Mouse (Mus musculus): ENCODE data around the gene Fmnl1. TPM values are rescaled to one million over a fixed set of nuclear protein-coding genes. Genes with fewer than 3 reads are reported as not detected.
"Not testable (repeated sequence)": the region's sequence is repeated elsewhere in the genome, so short reads cannot be mapped to it uniquely, and the experiment has no call there.

The Fmnl1 gene
- polyA plus RNA-seq, 1 experiment from 2014 or later = 2.4 TPM

DNA sequence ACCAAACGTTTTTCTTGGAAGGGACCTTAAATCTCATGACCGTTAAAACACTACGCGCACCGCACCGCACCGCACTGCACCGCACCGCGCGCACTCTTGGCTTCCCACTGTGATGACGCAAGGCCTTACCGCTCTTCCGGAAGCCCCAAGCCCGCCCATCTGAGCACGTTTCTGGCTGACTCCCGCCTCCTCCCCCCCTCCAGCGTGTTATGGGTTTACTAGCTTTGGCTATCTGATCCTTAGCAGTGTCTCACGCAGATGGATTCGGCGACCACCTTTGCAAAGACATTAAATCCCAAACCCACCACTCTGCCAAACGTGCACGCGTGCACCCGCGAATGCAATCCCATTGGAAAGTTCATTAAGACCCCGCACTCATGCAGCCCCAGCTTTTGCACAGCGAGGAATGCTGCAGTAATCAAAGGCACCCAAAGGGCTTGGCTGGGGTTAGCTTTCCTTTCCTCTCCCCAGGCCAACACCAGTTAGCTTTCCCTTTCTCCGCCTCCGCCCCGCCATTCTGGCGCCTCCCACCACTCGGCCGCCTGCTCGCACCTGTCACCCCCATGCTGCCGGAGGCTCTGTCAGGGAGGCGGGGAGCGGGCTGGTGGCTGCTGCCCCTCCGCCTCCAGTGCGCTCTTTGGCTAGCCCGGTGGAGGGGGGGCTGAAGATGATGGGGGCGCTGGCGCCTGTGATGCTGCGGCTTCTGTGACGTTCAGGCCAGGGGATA is 47.0 kb downstream of the Fmnl1 start, which contains the start of gene Spata32:
Spata32 (minus strand) TSS at position 643 of the 727 bp plus-strand sequence.
- peaks cover 12% of the 10 kb centered on the region for H3K4me1 ChIP-seq (ENCODE audit: insufficient read depth, low read length)
- under 1% methylated on average over 45 of the region's 45 CpGs for WGBS
- H3K9me3 ChIP-seq (ENCODE audit: low read length) = peaks cover 3% of the 10 kb centered on the region; the same call in 1 of the 2 replicates
- peak within 1 kb of the TSS; percentile 54 for H3K4me3 ChIP-seq (ENCODE audit: low read length)
- 0 out of 2 replicates have a peak within 1 kb of the TSS, but pooled peaks have one; percentile 11 for H3K27ac ChIP-seq (ENCODE audit: low read length)
- H3K4me2 ChIP-seq (replicated peaks; ENCODE audit: low read depth, low read length) = peak within 1 kb of the TSS; percentile 80
- H3K36me3 ChIP-seq (ENCODE audit: insufficient read depth, low read length) = peaks cover 18% of the 10 kb centered on the region
- no peaks in the 10 kb centered on the region for H3K27me3 ChIP-seq (ENCODE audit: insufficient read depth, low read length)
- peak within 1 kb of the TSS; percentile 58 for H3K9ac ChIP-seq (replicated peaks; ENCODE audit: low read length)
- ATAC-seq (ENCODE audit: low FRiP score, low TSS enrichment) = peak; percentile 74; the same call in 1 of the 2 replicates

DNA sequence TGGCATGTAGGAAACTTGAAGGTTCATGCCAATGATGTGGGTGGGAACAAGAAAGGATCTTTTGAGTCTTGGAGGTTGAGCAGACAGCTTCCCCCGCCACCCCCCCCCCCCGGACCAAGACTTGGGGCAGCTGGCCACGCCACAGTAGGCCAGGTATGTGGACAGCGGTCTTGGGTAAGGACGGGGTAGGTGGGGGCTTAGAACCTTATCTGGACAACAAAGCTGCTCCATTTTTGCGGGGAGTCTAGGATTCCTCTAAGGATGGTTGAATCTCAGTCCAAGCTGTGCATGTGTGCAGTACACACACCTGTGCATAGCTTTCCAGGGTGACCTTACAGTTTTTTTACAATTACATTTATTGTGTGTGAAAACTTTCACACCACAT is 47.6 kb downstream of the Fmnl1 start:
- Histone ChIP-seq H3K27me3 (ENCODE audit: insufficient read depth, low read length) (no peaks in the 10 kb centered on the region), H3K9ac (replicated peaks; ENCODE audit: low read length) (peak overlapping the region; percentile 58), H3K36me3 (ENCODE audit: insufficient read depth, low read length) (peaks cover 22% of the 10 kb centered on the region), H3K4me2 (replicated peaks; ENCODE audit: low read depth, low read length) (peak overlapping the region; percentile 80), H3K4me3 (ENCODE audit: low read length) (peak overlapping the region; percentile 54), H3K27ac (ENCODE audit: low read length) (0 out of 2 replicates have a peak overlapping the region, but pooled peaks have one; percentile 11), H3K9me3 (ENCODE audit: low read length) (peaks cover 3% of the 10 kb centered on the region; the same call in 1 of the 2 replicates), H3K4me1 (ENCODE audit: insufficient read depth, low read length) (peaks cover 12% of the 10 kb centered on the region)
- WGBS = 27% methylated on average over 6 of the region's 6 CpGs
- ATAC-seq (ENCODE audit: low FRiP score, low TSS enrichment) = no peak

DNA sequence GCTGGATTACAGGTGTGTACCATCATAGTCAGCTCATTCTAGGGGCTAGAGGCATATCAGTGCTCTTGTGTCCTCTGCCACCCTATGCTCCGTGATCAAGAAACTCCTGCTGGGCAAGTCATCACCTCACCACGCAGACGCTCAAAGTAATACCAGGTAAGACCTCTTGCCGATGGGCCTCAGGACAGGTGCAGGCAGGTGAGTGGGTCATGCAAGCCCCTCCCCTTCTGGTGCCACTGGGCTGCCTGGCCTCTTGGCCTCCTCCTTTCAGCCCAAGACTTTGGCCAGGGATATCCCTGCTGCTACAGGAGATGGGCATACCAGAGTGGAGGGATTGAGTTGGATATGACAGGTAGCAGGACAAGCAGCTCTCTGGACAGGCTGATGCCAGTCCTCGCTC is 48.4 kb downstream of the Fmnl1 start:
- Histone ChIP-seq H3K27me3 (ENCODE audit: insufficient read depth, low read length) (no peaks in the 10 kb centered on the region), H3K27ac (ENCODE audit: low read length) (no peak overlapping the region), H3K4me2 (replicated peaks; ENCODE audit: low read depth, low read length) (no peak overlapping the region), H3K36me3 (ENCODE audit: insufficient read depth, low read length) (peaks cover 28% of the 10 kb centered on the region), H3K9ac (replicated peaks; ENCODE audit: low read length) (no peak overlapping the region), H3K9me3 (ENCODE audit: low read length) (no peaks in the 10 kb centered on the region), H3K4me3 (ENCODE audit: low read length) (no peak overlapping the region), H3K4me1 (ENCODE audit: insufficient read depth, low read length) (peaks cover 12% of the 10 kb centered on the region)
- no peak for ATAC-seq (ENCODE audit: low FRiP score, low TSS enrichment)
- WGBS = 93% methylated on average over 5 of the region's 5 CpGs

DNA sequence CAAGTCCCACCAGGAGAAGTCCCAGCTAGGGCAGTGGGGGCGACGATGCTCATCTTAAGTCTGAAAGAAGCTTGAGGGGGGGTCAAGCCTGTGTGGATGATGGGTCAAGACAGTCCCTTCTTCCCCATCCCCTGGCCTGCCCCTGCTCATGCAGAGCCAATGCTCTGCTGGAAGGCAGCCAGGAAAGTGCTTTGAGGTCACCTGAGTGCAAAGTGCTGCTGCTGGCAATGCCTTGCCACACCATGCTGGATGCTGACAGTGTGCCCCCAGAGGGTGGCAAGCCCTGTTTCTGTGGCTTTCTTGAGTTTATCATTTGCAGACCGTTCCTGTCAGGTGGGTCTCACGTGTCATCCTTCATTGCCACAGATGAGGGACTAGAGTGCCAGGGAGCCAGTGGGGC is 49.1 kb downstream of the Fmnl1 start:
- Histone ChIP-seq H3K4me3 (ENCODE audit: low read length) (no peak overlapping the region), H3K27me3 (ENCODE audit: insufficient read depth, low read length) (no peaks in the 10 kb centered on the region), H3K4me1 (ENCODE audit: insufficient read depth, low read length) (peaks cover 12% of the 10 kb centered on the region), H3K36me3 (ENCODE audit: insufficient read depth, low read length) (peaks cover 33% of the 10 kb centered on the region), H3K27ac (ENCODE audit: low read length) (no peak overlapping the region), H3K9ac (replicated peaks; ENCODE audit: low read length) (no peak overlapping the region), H3K9me3 (ENCODE audit: low read length) (no peaks in the 10 kb centered on the region), H3K4me2 (replicated peaks; ENCODE audit: low read depth, low read length) (no peak overlapping the region)
- ATAC-seq (ENCODE audit: low FRiP score, low TSS enrichment) = no peak
- WGBS = 79% methylated on average over 4 of the region's 4 CpGs

DNA sequence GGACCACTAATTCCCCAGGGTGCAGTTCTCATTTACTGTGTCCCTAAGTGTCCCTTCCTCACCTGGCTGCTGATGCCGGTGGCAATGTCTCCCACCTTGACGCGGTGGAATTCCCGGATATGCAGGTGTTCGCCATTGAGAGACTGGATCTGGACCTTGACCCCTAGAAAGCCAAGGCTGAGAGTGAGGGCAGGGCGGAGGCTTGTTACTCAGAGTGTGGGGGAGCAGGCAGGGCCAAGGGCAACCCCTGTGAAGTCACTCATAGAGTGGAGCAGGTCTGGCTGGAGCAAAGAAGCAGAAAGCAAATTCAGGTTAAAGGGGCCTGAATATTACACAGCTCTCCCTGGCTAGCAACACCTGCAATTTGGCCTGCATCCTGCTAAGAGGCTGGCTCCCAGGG is 50.5 kb downstream of the Fmnl1 start:
- H3K4me1 ChIP-seq (ENCODE audit: insufficient read depth, low read length) = peaks cover 12% of the 10 kb centered on the region
- no peaks in the 10 kb centered on the region for H3K27me3 ChIP-seq (ENCODE audit: insufficient read depth, low read length)
- no peak overlapping the region for H3K9ac ChIP-seq (replicated peaks; ENCODE audit: low read length)
- H3K4me3 ChIP-seq (ENCODE audit: low read length) = no peak overlapping the region
- no peak overlapping the region for H3K27ac ChIP-seq (ENCODE audit: low read length)
- WGBS = 85% methylated on average over 6 of the region's 6 CpGs
- peaks cover 42% of the 10 kb centered on the region for H3K36me3 ChIP-seq (ENCODE audit: insufficient read depth, low read length)
- H3K9me3 ChIP-seq (ENCODE audit: low read length) = no peaks in the 10 kb centered on the region
- ATAC-seq (ENCODE audit: low FRiP score, low TSS enrichment) = no peak
- H3K4me2 ChIP-seq (replicated peaks; ENCODE audit: low read depth, low read length) = no peak overlapping the region

DNA sequence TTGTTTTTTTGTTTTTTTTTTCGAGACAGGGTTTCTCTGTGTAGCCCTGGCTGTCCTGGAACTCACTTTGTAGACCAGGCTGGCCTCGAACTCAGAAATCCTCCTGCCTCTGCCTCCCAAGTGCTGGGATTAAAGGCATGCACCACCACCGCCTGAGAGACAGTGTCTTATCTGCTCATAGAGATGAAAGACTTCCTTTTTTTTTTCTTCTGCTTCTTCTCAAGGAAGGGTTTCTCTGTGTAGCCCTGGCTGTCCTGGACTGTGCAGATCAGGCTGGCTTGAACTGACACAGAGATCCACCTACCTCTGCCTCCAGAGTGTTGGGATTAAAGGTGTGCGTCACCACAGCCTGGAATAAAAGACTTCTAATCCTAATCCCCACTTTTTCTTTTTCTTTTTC is 51.8 kb downstream of the Fmnl1 start:
- H3K4me3 ChIP-seq (ENCODE audit: low read length); ATAC-seq (ENCODE audit: low FRiP score, low TSS enrichment); H3K27ac ChIP-seq (ENCODE audit: low read length); H3K9ac ChIP-seq (replicated peaks; ENCODE audit: low read length); H3K9me3 ChIP-seq (ENCODE audit: low read length); H3K4me2 ChIP-seq (replicated peaks; ENCODE audit: low read depth, low read length); H3K27me3 ChIP-seq (ENCODE audit: insufficient read depth, low read length): not testable (repeated sequence)
- Histone ChIP-seq H3K36me3 (ENCODE audit: insufficient read depth, low read length) (peaks cover 52% of the 10 kb centered on the region), H3K4me1 (ENCODE audit: insufficient read depth, low read length) (peaks cover 10% of the 10 kb centered on the region)
- WGBS = 92% methylated on average over 4 of the region's 4 CpGs

DNA sequence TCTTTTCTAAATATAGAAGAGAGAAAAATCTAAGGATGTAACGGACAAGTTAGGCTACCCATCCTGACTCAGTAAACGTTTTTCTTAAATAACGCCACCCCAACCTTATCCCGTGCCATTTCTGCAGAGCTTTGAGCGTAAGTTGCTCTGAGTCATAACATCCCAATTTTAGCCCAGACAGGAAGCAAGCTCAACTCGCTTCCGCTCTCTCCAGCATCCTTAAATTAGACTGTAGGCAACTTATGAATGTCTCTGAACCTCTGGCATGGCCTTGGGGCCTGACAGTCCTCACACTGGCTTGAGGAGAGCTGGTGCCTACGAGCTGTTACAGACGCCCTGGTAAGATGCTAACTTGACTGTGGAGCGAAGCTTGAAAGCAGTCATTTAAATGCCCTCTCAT is 52.5 kb downstream of the Fmnl1 start:
- H3K9me3 ChIP-seq (ENCODE audit: low read length) = no peaks in the 10 kb centered on the region
- no peak for ATAC-seq (ENCODE audit: low FRiP score, low TSS enrichment)
- no peak overlapping the region for H3K4me3 ChIP-seq (ENCODE audit: low read length)
- H3K36me3 ChIP-seq (ENCODE audit: insufficient read depth, low read length) = peaks cover 54% of the 10 kb centered on the region
- H3K4me2 ChIP-seq (replicated peaks; ENCODE audit: low read depth, low read length) = no peak overlapping the region
- no peak overlapping the region for H3K9ac ChIP-seq (replicated peaks; ENCODE audit: low read length)
- H3K27me3 ChIP-seq (ENCODE audit: insufficient read depth, low read length) = no peaks in the 10 kb centered on the region
- peak overlapping the region; percentile 46 for H3K27ac ChIP-seq (ENCODE audit: low read length)
- H3K4me1 ChIP-seq (ENCODE audit: insufficient read depth, low read length) = peaks cover 3% of the 10 kb centered on the region
- WGBS = 84% methylated on average over 10 of the region's 10 CpGs

DNA sequence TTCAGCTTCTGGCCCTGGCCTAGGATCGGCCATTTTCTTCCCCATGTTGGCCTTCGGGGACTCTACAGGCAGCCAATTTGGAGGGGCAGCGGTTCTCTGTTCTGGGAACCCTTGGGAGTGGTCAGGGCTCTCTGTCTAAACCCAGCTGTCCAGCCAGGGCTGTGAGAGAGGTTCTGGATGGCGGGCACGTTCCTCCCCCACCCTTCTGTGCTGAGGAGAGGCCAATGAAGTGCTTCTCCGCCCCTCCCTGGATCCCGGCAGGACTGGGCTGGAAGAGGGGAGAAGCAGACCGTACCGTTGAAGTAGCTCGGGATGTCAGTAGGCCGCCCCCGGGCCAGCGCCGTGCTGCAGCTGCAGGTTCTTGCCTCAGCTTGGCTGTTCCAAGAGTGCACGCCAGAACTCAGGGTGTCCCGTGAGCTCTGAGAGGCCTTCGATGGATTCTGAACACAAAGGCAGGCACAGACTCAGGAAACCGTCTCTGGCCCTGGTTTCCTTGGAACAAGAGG is 53.1 kb downstream of the Fmnl1 start:
- H3K4me3 ChIP-seq (ENCODE audit: low read length) = no peak overlapping the region
- H3K27ac ChIP-seq (ENCODE audit: low read length) = peak overlapping the region; percentile 46
- no peaks in the 10 kb centered on the region for H3K27me3 ChIP-seq (ENCODE audit: insufficient read depth, low read length)
- WGBS = 66% methylated on average over 18 of the region's 18 CpGs
- H3K4me2 ChIP-seq (replicated peaks; ENCODE audit: low read depth, low read length) = no peak overlapping the region
- H3K4me1 ChIP-seq (ENCODE audit: insufficient read depth, low read length) = no peaks in the 10 kb centered on the region
- no peak overlapping the region for H3K9ac ChIP-seq (replicated peaks; ENCODE audit: low read length)
- no peaks in the 10 kb centered on the region for H3K9me3 ChIP-seq (ENCODE audit: low read length)
- H3K36me3 ChIP-seq (ENCODE audit: insufficient read depth, low read length) = peaks cover 60% of the 10 kb centered on the region
- 0 out of 2 replicates have a peak, but pooled peaks have one; percentile 41 for ATAC-seq (ENCODE audit: low FRiP score, low TSS enrichment)

DNA sequence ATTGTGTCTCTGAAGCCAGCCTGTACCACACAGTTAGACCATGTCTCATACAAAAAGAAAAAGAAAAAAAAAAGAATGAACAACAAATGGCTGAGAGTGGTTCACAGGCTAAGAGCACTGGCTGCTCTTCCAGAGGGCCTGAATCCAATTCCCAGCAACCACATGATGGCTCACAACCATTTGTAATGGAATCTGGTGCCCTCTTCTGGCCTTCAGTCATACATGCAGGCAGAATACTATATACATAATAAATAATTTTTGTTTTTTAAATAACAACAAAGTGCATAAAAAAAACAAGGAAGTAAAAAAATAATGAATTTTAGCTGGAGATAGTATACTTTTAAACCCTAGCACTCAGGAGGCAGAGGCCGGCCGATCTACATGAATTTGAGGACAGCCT is 58.7 kb downstream of the Fmnl1 start:
- no peaks in the 10 kb centered on the region for H3K4me1 ChIP-seq (ENCODE audit: insufficient read depth, low read length)
- 95% methylated on average over 2 of the region's 2 CpGs for WGBS
- H3K4me2 ChIP-seq (replicated peaks; ENCODE audit: low read depth, low read length) = no peak overlapping the region
- peaks cover 50% of the 10 kb centered on the region for H3K36me3 ChIP-seq (ENCODE audit: insufficient read depth, low read length)
- no peak overlapping the region for H3K4me3 ChIP-seq (ENCODE audit: low read length)
- no peak for ATAC-seq (ENCODE audit: low FRiP score, low TSS enrichment)
- H3K9me3 ChIP-seq (ENCODE audit: low read length) = peaks cover 5% of the 10 kb centered on the region; the same call in 1 of the 2 replicates
- H3K9ac ChIP-seq (replicated peaks; ENCODE audit: low read length) = no peak overlapping the region
- no peaks in the 10 kb centered on the region for H3K27me3 ChIP-seq (ENCODE audit: insufficient read depth, low read length)
- no peak overlapping the region for H3K27ac ChIP-seq (ENCODE audit: low read length)

DNA sequence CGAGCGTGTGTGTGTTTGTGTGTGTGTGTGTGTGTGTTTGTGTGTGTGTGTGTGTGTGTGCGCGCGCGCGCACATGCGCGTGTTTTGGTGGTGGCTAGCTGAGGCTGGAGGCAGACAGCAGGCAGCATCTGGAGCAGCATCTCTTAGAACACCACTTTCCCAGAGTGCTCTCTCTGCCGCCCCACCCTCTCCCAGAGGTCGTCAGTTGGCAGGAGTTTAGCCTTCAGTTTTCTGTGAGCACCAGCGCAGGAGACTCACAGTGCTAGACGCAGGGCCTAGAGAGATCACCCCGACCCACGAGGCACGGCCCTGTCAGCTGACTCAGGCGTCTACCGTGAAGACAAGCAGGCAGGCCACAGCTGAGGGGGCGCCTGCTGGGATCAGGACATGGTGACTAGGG is 59.7 kb downstream of the Fmnl1 start:
- peaks cover 5% of the 10 kb centered on the region; the same call in 1 of the 2 replicates for H3K9me3 ChIP-seq (ENCODE audit: low read length)
- no peak overlapping the region for H3K9ac ChIP-seq (replicated peaks; ENCODE audit: low read length)
- no peak overlapping the region for H3K4me2 ChIP-seq (replicated peaks; ENCODE audit: low read depth, low read length)
- H3K36me3 ChIP-seq (ENCODE audit: insufficient read depth, low read length) = peaks cover 40% of the 10 kb centered on the region
- no peaks in the 10 kb centered on the region for H3K4me1 ChIP-seq (ENCODE audit: insufficient read depth, low read length)
- ATAC-seq (ENCODE audit: low FRiP score, low TSS enrichment) = no peak
- 86% methylated on average over 19 of the region's 19 CpGs for WGBS
- no peak overlapping the region for H3K4me3 ChIP-seq (ENCODE audit: low read length)
- H3K27me3 ChIP-seq (ENCODE audit: insufficient read depth, low read length) = no peaks in the 10 kb centered on the region
- H3K27ac ChIP-seq (ENCODE audit: low read length) = no peak overlapping the region

Measured in kidney, embryonic 16.5 days (tissue).